Mouse (Mus musculus) heart, postnatal 0 days (tissue): ENCODE measurements at regions not wholly inside any gene's neighbourhood (a gene's known extent, or its start where the extent isn't known, plus 50 kb on each side); places are given as distances from the start of the nearest gene placed in this dataset.

ENCODE experiments used
- CTCF ChIP-seq: IDR thresholded peaks from 2 replicates; pipeline ENCODE4 v1.5.1; 2016; ENCODE audit warnings: antibody characterized with exemption, control low read depth, low read depth
- EP300 ChIP-seq: IDR thresholded peaks from 2 replicates; pipeline ENCODE4 v1.6.1; 2016; ENCODE audit warnings: antibody characterized with exemption, low read depth

DNA sequence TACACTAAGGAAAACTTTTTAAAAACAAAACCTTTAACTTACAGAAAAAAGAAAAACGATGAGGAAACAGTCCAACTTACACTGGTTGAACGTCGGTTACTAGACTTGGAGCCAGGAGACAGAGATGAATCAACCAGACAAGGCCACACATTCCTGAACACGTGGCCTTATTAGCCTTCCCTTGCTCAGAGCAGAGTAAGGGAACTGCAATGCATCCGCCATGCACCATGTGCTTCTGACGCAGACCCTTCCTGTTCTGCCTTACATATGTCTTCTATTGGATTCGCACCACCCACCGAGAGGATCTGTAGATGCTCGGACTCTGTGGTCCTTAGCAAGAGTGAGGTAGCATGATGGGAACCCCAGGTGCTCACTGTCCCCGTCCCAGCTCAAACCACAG lies 336.2 kb upstream of the Zfp637 start:
- TF ChIP-seq EP300 = no peak
- no peak for TF ChIP-seq CTCF
